Mouse (Mus musculus) splenic B cell, adult 2 months (primary cell): ENCODE measurements around the gene Sox12.
"Not testable (repeated sequence)": the region's sequence is repeated elsewhere in the genome, so short reads cannot be mapped to it uniquely, and the experiment has no call there.

Source experiments
- DNase-seq: peaks from one replicate; pipeline ENCODE4 v3.0.0-alpha.2; 2011; ENCODE audit warnings: low read depth, low spot score
- H3K27me3 ChIP-seq: 2 replicates; pipeline ENCODE4 v1.6.1; 2012; ENCODE audit warnings: mild to moderate bottlenecking, low read length, moderate library complexity, mixed read lengths; ENCODE audit not compliant: control insufficient read depth, poor library complexity, insufficient read depth, severe bottlenecking
- H3K36me3 ChIP-seq: 2 replicates; pipeline ENCODE4 v1.6.1; 2012; ENCODE audit warnings: mild to moderate bottlenecking, low read length, moderate library complexity, mixed read lengths; ENCODE audit not compliant: control insufficient read depth, poor library complexity, insufficient read depth, severe bottlenecking

The Sox12 gene

GRCm38 (mm10) chr2:152392786-152393185 is 5.1 kb downstream of the Sox12 start:
- peak; percentile 80 for DNase-seq
- no peaks in the 10 kb centered on the region for H3K27me3 ChIP-seq

GRCm38 (mm10) chr2:152384191-152384590 is 13.7 kb downstream of the Sox12 start:
- no peak for DNase-seq
- H3K36me3 ChIP-seq = no peaks in the 10 kb centered on the region
- no peaks in the 10 kb centered on the region for H3K27me3 ChIP-seq

More at GRCm38 (mm10) chr2:152392786-152393185, 5.1 kb downstream of the Sox12 start:
- H3K36me3 ChIP-seq = no peaks in the 10 kb centered on the region

GRCm38 (mm10) chr2:152376345-152376741 is 21.5 kb downstream of the Sox12 start, which contains the start of gene Nrsn2:
TSS of gene Nrsn2 (minus strand) at chr2:152376638.
- no peak for DNase-seq
- Histone ChIP-seq H3K36me3 (no peaks in the 10 kb centered on the region), H3K27me3 (no peaks in the 10 kb centered on the region)

- no peak for DNase-seq
- no peaks in the 10 kb centered on the region for H3K27me3 ChIP-seq
Observed at GRCm38 (mm10) chr2:152375652-152376344, 22.1 kb downstream of the Sox12 start.

GRCm38 (mm10) chr2:152373547-152373946 is 24.3 kb downstream of the Sox12 start:
- Histone ChIP-seq H3K27me3 (no peaks in the 10 kb centered on the region), H3K36me3 (no peaks in the 10 kb centered on the region)
- DNase-seq = no peak

More at GRCm38 (mm10) chr2:152375652-152376344, 22.1 kb downstream of the Sox12 start:
- H3K36me3 ChIP-seq = no peaks in the 10 kb centered on the region

GRCm38 (mm10) chr2:152372661-152373060 is 25.2 kb downstream of the Sox12 start:
- DNase-seq = no peak
- H3K27me3 ChIP-seq = no peaks in the 10 kb centered on the region
- H3K36me3 ChIP-seq = no peaks in the 10 kb centered on the region

- H3K36me3 ChIP-seq = no peaks in the 10 kb centered on the region
- DNase-seq = no peak
- no peaks in the 10 kb centered on the region for H3K27me3 ChIP-seq
Observed at GRCm38 (mm10) chr2:152372104-152372503, 25.8 kb downstream of the Sox12 start.

- Histone ChIP-seq H3K36me3 (no peaks in the 10 kb centered on the region), H3K27me3 (no peaks in the 10 kb centered on the region)
- DNase-seq = peak; percentile 82
Observed at GRCm38 (mm10) chr2:152368532-152369140, 29.2 kb downstream of the Sox12 start.

GRCm38 (mm10) chr2:152367917-152368316 is 29.9 kb downstream of the Sox12 start:
- no peak for DNase-seq
- H3K36me3 ChIP-seq = no peaks in the 10 kb centered on the region

GRCm38 (mm10) chr2:152363245-152364147 is 34.4 kb downstream of the Sox12 start:
- Histone ChIP-seq H3K27me3 (no peaks in the 10 kb centered on the region), H3K36me3 (no peaks in the 10 kb centered on the region)
- DNase-seq = peak; percentile 81

More at GRCm38 (mm10) chr2:152367917-152368316, 29.9 kb downstream of the Sox12 start:
- H3K27me3 ChIP-seq = no peaks in the 10 kb centered on the region

- no peaks in the 10 kb centered on the region for H3K27me3 ChIP-seq
- no peak for DNase-seq
- H3K36me3 ChIP-seq = no peaks in the 10 kb centered on the region
Observed at GRCm38 (mm10) chr2:152361193-152361592, 36.7 kb downstream of the Sox12 start.

- Histone ChIP-seq H3K27me3 (no peaks in the 10 kb centered on the region), H3K36me3 (no peaks in the 10 kb centered on the region)
- DNase-seq = peak; percentile 34
Observed at GRCm38 (mm10) chr2:152360271-152360775, 37.5 kb downstream of the Sox12 start.

GRCm38 (mm10) chr2:152359616-152360015 is 38.2 kb downstream of the Sox12 start:
- H3K27me3 ChIP-seq = no peaks in the 10 kb centered on the region
- no peak for DNase-seq
- H3K36me3 ChIP-seq = no peaks in the 10 kb centered on the region

GRCm38 (mm10) chr2:152358977-152359376 is 38.9 kb downstream of the Sox12 start:
- peak; percentile 55 for DNase-seq
- H3K36me3 ChIP-seq, H3K27me3 ChIP-seq: not testable (repeated sequence)
